Mouse (Mus musculus) hindbrain, embryonic 15.5 days (tissue): ENCODE measurements around the gene Irgm2. TPM values are rescaled to one million over a fixed set of nuclear protein-coding genes. Genes with fewer than 3 reads are reported as not detected.
A peak's percentile ranks its signal among the peaks of the same experiment; 100 is the strongest.

Source experiments
- ATAC-seq: fragments of 200-750 bp; cut with Nextera tagmentation; 2 replicates; pipeline ENCODE4 v1.8.0; 2017; ENCODE audit warnings: low read depth, moderate number of reproducible peaks, moderate TSS enrichment; ENCODE audit not compliant: low FRiP score
- H3K27ac ChIP-seq: fragments of 300-500 bp; sonication (generic); replicated peaks from 2 replicates; pipeline ENCODE4 v1.5.1; 2015; ENCODE audit warnings: mild to moderate bottlenecking, inconsistent platforms
- H3K27me3 ChIP-seq: fragments of 300-500 bp; sonication (generic); 2 replicates; pipeline ENCODE4 v1.6.1; 2015; ENCODE audit warnings: control low read depth, inconsistent platforms
- H3K36me3 ChIP-seq: fragments of 300-500 bp; sonication (generic); 2 replicates; pipeline ENCODE4 v1.6.1; 2015; ENCODE audit warnings: control low read depth, inconsistent platforms
- H3K4me1 ChIP-seq: fragments of 300-500 bp; sonication (generic); replicated peaks from 2 replicates; pipeline ENCODE4 v1.6.1; 2015; ENCODE audit warnings: control low read depth, inconsistent platforms
- H3K4me2 ChIP-seq: fragments of 300-500 bp; sonication (generic); 2 replicates; pipeline ENCODE4 v1.6.1; 2015; ENCODE audit warnings: moderate library complexity, mild to moderate bottlenecking, inconsistent platforms
- H3K4me3 ChIP-seq: fragments of 300-500 bp; sonication (generic); 2 replicates; pipeline ENCODE4 v1.5.1; 2015; ENCODE audit warnings: mild to moderate bottlenecking, inconsistent platforms
- H3K9ac ChIP-seq: fragments of 300-500 bp; sonication (generic); 2 replicates; pipeline ENCODE4 v1.6.1; 2015; ENCODE audit warnings: inconsistent platforms
- H3K9me3 ChIP-seq: fragments of 300-500 bp; sonication (generic); 2 replicates; pipeline ENCODE4 v1.6.1; 2016; ENCODE audit warnings: control low read depth, inconsistent platforms
- WGBS: fragments of 180-500 bp; shearing (Covaris S2); methylation state at CpG from one replicate; pipeline ENCODE4 v1.1.7; 2015; 5-methylcytosine and 5-hydroxymethylcytosine counted together
- polyA plus RNA-seq: library from polyadenylated mRNA; unstranded; fragments of >200 nt; fragmentation: Nextera tagmentation; extraction: Ambion mirVana; gene quantifications from 2 replicates; pipeline ENCODE4 v1.2.1, GENCODE M21; 2015

Gene Irgm2
- polyA plus RNA-seq, 1 experiment from 2014 or later = 1.3 TPM

DNA sequence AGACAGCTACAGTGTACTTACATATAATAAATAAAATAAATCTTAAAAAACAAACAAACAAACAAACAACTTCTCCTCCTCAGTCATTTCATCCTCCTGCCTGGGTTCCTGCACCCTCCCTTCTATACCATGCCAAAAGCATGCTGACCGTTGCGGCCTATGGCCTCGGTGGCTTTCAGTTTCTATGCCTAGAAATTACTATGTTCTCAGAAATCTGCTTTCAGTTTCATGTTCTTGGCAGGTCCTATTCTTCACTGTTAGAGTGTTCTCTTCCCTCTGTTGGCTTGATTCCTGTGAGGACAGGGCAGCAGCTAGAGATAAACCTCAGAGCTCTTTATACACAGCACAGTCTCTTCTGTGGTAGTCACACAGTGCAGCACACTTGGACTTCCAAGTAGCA, 15.8 kb upstream of the Irgm2 start:
- Histone ChIP-seq H3K27ac (no peak overlapping the region), H3K9ac (no peak overlapping the region), H3K27me3 (no peaks in the 10 kb centered on the region), H3K4me2 (no peak overlapping the region), H3K9me3 (no peaks in the 10 kb centered on the region), H3K4me1 (no peaks in the 10 kb centered on the region), H3K36me3 (peaks cover 9% of the 10 kb centered on the region; the same call in 1 of the 2 replicates), H3K4me3 (no peak overlapping the region)
- WGBS = 97% methylated on average over 3 of the region's 3 CpGs
- ATAC-seq = no peak

DNA sequence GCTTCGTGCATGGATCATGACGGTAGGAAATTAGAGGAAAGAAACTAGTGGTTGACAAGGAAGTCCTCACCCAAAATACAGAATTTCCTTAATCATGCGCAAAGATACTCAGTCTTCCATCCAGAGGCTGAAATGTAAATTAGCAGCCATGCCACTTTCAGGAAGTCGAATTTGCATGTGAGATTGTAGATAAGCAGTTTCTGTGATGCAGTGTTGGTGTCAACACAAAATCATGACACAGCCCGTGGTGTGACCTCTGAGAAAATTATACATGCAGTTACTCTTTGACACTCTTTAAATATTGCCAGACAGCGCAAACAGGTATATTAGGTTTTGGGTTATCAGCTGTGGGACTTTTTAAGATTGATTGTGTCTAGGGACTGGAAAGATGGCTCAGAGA, 9.7 kb upstream of the Irgm2 start:
- ATAC-seq = no peak
- H3K27me3 ChIP-seq = no peaks in the 10 kb centered on the region
- no peaks in the 10 kb centered on the region for H3K4me1 ChIP-seq
- H3K27ac ChIP-seq = no peak overlapping the region
- no peak overlapping the region for H3K9ac ChIP-seq
- no peaks in the 10 kb centered on the region for H3K36me3 ChIP-seq
- 96% methylated on average over 6 of the region's 6 CpGs for WGBS
- H3K4me3 ChIP-seq = no peak overlapping the region
- H3K9me3 ChIP-seq = no peaks in the 10 kb centered on the region
- H3K4me2 ChIP-seq = no peak overlapping the region

DNA sequence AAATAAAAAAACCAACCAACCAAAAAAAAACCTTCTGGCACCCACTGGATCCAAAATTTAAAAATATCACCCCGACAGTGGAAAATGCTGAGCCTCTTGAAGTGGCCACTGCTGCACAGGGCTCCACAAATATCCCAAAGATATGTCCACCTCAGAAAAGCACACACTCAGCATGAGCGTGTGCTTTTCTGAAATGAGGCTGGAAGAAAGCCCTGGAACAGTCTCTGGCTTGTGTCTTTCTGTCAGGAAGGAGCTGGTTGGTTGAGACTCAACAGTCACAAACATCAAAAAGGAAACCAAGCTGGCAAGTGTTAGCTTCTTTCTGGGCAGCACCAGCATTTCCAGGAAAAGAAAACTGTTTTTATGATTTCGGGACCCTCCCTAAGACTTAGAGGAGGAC, 6.1 kb upstream of the Irgm2 start:
- no peaks in the 10 kb centered on the region for H3K4me1 ChIP-seq
- no peak overlapping the region for H3K4me3 ChIP-seq
- ATAC-seq = no peak
- H3K36me3 ChIP-seq = no peaks in the 10 kb centered on the region
- no peaks in the 10 kb centered on the region for H3K27me3 ChIP-seq
- WGBS = 79% methylated on average over 3 of the region's 3 CpGs
- no peak overlapping the region for H3K4me2 ChIP-seq
- no peak overlapping the region for H3K9ac ChIP-seq
- no peaks in the 10 kb centered on the region for H3K9me3 ChIP-seq
- no peak overlapping the region for H3K27ac ChIP-seq

DNA sequence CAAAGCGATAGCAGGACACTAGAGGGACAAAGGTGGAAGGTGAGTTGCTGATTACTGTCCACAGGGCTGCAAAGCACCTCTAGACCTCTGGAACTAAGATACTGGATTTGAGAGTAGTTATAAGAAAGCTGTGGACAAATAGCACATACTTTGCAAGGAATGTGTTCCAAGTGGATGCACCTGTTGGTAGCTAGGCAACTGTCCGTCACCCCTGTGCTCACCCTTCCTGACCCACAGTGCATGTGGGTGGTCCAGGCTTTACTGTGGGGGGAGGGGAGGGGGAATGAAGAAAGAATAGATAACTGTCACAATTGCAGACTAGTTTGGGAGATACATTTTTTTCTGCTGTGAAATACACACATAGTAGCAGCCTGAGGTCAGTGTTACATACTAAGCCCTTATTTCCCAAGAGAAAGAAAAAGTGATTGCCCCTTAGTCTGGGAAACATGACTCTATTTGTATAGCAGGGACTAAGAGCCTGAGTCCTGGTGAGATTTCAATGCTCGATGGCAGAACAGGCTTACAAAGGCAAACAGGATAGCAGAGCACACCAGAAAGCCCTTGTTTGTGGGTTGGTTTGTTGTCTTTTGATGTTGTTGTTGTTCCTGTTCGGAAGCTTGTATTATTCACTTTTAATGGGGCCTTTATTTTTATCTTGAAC, 5.4 kb upstream of the Irgm2 start:
- no peak overlapping the region for H3K9ac ChIP-seq
- WGBS = 49% methylated on average over 4 of the region's 4 CpGs
- H3K27me3 ChIP-seq = no peaks in the 10 kb centered on the region
- H3K4me3 ChIP-seq = no peak overlapping the region
- no peak overlapping the region for H3K4me2 ChIP-seq
- H3K27ac ChIP-seq = no peak overlapping the region
- H3K9me3 ChIP-seq = no peaks in the 10 kb centered on the region
- ATAC-seq = no peak
- no peaks in the 10 kb centered on the region for H3K36me3 ChIP-seq
- H3K4me1 ChIP-seq = no peaks in the 10 kb centered on the region

DNA sequence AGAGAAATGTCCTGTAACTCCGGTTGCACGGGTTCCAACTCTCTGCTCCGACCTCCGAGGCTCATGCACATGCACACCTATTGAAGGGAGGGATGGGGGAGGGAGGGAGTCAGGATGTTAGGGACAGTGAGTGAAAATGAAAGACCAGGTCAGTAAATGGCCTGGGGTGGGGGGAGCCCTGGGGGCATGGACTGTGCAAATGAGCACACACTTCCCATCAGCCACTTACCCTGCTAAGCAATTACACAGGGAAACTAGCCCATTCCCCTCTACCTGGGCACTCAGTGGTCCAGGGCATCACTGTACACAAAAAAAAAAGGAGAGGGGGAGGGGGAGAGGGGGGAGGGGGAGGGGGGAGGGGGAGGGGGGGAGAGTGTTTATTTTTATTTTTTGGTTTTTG, 755 bp upstream of the Irgm2 start:
- Histone ChIP-seq H3K9me3 (no peaks in the 10 kb centered on the region), H3K27me3 (no peaks in the 10 kb centered on the region), H3K27ac (no peak overlapping the region), H3K9ac (no peak overlapping the region), H3K4me2 (peak overlapping the region; percentile 64; the same call in 1 of the 2 replicates), H3K4me3 (no peak overlapping the region), H3K36me3 (no peaks in the 10 kb centered on the region), H3K4me1 (no peaks in the 10 kb centered on the region)
- 88% methylated on average over 4 of the region's 4 CpGs for WGBS
- no peak for ATAC-seq

DNA sequence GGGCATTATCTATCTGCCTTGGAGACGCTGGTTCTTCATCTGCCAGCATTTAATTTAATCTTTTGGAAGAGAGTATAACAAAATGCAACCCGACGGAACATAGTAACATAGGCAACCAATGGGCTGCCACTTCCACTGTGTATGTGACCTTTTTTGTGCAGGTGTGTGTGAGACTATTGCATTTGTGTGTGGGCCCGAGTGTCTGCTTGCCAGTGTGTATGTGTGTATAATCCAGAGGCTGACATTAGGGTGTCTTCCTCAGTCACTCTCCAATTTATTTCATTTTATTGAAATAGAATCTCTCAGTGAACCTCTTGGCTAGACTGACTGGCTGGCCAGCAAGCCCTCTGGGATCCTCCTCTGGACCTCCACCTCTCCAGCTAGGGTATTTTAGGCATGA, 808 bp downstream of the Irgm2 start:
- ATAC-seq = no peak
- no peak overlapping the region for H3K9ac ChIP-seq
- H3K4me2 ChIP-seq = no peak overlapping the region
- H3K36me3 ChIP-seq = no peaks in the 10 kb centered on the region
- no peaks in the 10 kb centered on the region for H3K9me3 ChIP-seq
- no peaks in the 10 kb centered on the region for H3K27me3 ChIP-seq
- WGBS = 97% methylated on average over 4 of the region's 4 CpGs
- no peak overlapping the region for H3K4me3 ChIP-seq
- no peak overlapping the region for H3K27ac ChIP-seq
- no peaks in the 10 kb centered on the region for H3K4me1 ChIP-seq

DNA sequence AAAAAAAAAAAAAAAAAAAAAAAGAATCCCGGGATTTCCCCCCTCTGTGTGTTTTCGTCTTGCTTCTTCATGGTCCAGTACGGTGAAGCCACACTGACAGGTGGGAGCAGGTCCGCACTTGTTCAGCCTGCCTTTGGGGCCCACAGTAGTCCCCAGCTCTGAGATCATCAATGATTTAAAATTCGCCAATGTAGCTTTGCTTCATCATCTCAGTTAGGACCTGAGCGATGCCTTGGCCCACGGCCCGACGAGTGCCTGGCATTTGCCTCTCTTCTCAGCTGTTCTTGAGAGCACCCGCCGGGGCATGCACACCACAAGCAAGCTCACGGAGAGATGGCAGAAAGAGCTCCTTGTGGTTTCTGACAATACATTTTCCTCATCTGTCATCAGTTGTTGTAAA, 1.6 kb downstream of the Irgm2 start:
- Histone ChIP-seq H3K9ac (no peak overlapping the region), H3K4me2 (no peak overlapping the region), H3K36me3 (no peaks in the 10 kb centered on the region), H3K9me3 (no peaks in the 10 kb centered on the region), H3K27ac (no peak overlapping the region), H3K4me3 (no peak overlapping the region), H3K27me3 (no peaks in the 10 kb centered on the region), H3K4me1 (no peaks in the 10 kb centered on the region)
- ATAC-seq = no peak
- 79% methylated on average over 12 of the region's 12 CpGs for WGBS

DNA sequence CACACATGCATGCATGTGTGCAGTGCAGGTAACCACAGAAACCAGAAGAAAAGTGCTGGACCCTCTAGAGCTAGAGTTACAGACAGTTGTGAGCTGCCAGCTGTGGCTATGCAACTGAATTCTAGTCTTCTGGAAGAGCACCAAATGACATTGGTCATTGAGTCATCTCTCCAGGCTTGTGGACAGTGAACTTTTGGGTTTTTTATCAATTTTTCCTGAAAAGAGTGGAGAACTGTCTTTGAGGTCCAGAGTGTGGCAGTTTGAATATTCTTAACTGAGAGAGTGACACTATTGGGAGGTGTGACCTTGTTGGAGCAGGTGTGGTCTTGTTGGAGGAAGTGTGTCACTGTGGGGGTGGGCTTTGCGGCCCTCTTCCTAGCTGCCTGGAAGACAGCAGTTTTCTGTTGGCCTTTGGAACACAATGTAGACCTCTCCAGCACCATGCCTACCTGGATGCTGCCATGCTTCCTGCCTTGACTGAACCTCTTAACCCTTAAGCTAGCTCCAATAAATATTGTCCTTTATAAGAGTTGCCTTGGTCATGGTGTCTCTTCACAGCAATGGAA, 11.0 kb downstream of the Irgm2 start:
- Histone ChIP-seq H3K36me3 (no peaks in the 10 kb centered on the region), H3K9ac (no peak overlapping the region), H3K4me3 (no peak overlapping the region), H3K9me3 (no peaks in the 10 kb centered on the region), H3K27ac (no peak overlapping the region), H3K27me3 (no peaks in the 10 kb centered on the region), H3K4me1 (no peaks in the 10 kb centered on the region), H3K4me2 (no peak overlapping the region)
- no peak for ATAC-seq
- WGBS = 93% methylated on average over 1 of the region's 1 CpGs

DNA sequence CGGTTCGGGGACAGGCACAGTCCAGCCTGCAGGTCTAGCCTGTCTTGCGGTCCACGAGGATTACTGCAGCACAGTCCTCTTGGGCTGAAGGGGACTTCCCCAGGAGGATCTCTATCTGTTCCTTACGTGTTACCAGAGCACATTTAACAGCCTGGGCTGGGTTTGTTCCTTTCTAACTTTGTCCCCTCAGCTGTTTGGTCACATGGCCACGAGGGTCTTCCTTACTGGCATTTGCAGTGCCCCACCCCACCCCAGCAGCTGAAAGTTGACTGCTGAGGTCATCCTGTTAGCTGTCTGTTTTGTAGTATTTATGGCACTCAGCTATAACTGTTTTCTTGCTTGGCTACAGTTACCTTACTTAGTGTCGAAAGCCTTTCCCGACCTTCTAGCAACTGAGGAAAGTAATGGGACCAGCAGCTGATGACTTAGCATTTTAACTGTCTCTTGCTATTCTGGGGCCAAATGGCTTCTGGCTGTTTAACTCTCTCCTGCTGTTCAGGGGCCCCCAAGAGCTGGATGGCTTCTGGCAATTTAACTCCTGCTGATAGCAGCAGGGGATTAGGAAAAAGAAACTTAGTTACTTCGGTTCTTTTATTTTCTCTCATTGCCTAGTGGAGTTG, 11.8 kb downstream of the Irgm2 start:
- no peaks in the 10 kb centered on the region for H3K27me3 ChIP-seq
- H3K27ac ChIP-seq = no peak overlapping the region
- H3K4me1 ChIP-seq = no peaks in the 10 kb centered on the region
- H3K4me2 ChIP-seq = no peak overlapping the region
- no peak overlapping the region for H3K4me3 ChIP-seq
- H3K9me3 ChIP-seq = no peaks in the 10 kb centered on the region
- WGBS = 22% methylated on average over 9 of the region's 9 CpGs
- H3K9ac ChIP-seq = no peak overlapping the region
- ATAC-seq = no peak
- no peaks in the 10 kb centered on the region for H3K36me3 ChIP-seq

DNA sequence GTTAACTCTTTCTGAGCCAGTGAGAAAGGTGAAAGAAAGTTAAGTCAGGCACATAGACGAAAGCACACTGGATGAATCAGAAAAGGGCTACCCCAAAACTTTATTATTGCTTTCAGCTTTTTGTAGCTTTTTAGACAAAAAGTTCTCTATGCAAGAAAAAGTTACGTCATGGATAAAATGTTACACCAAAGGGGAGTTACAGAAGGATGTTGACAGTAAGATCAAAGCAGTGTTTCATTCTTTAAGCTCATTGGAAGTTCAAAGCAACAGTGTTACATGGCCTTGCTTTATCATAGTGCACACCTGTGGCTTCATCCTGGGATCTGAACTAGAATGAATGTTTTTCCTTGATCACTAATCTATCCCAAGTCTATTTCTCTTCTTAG, 12.3 kb downstream of the Irgm2 start:
- 14% methylated on average over 2 of the region's 2 CpGs for WGBS
- no peak overlapping the region for H3K27ac ChIP-seq
- H3K4me3 ChIP-seq = no peak overlapping the region
- ATAC-seq = no peak
- no peak overlapping the region for H3K9ac ChIP-seq
- no peak overlapping the region for H3K4me2 ChIP-seq
- H3K4me1 ChIP-seq = no peaks in the 10 kb centered on the region
- no peaks in the 10 kb centered on the region for H3K27me3 ChIP-seq
- H3K9me3 ChIP-seq = no peaks in the 10 kb centered on the region
- no peaks in the 10 kb centered on the region for H3K36me3 ChIP-seq

DNA sequence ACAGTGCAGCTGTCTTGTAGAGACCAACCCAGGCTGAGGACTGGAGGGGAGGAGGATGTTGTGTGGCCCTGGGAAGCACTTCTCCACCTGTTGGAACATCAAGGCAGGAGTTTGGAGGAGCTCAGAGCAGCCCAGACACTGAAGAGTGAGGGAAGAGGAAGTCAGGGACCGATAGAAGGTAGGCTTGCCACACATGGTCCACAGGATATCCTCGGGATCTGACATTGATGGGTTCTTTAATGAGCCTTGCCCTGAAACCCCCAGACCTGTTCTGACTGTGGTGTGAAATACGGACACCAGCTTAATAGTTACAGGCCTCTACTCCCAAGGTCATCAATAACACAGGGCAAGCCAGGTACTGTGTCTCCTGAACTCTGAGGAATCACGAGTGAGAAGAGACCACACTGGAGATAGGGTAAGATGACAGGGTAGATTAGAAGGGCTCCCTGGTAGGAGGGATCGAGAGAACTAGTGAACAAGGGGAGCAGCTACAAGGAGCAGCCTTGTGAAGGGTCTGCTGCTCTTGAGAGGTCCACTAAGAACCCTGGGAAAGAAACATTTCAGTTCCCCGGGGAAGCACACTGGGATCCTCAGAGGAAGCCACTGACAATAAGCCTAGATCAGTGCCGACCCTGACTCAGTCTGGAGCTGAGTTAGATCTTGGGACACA, 14.4 kb downstream of the Irgm2 start:
- Histone ChIP-seq H3K27ac (no peak overlapping the region), H3K36me3 (no peaks in the 10 kb centered on the region), H3K9ac (no peak overlapping the region), H3K4me3 (no peak overlapping the region), H3K4me2 (no peak overlapping the region), H3K9me3 (no peaks in the 10 kb centered on the region), H3K4me1 (no peaks in the 10 kb centered on the region), H3K27me3 (no peaks in the 10 kb centered on the region)
- ATAC-seq = no peak
- 84% methylated on average over 7 of the region's 7 CpGs for WGBS

DNA sequence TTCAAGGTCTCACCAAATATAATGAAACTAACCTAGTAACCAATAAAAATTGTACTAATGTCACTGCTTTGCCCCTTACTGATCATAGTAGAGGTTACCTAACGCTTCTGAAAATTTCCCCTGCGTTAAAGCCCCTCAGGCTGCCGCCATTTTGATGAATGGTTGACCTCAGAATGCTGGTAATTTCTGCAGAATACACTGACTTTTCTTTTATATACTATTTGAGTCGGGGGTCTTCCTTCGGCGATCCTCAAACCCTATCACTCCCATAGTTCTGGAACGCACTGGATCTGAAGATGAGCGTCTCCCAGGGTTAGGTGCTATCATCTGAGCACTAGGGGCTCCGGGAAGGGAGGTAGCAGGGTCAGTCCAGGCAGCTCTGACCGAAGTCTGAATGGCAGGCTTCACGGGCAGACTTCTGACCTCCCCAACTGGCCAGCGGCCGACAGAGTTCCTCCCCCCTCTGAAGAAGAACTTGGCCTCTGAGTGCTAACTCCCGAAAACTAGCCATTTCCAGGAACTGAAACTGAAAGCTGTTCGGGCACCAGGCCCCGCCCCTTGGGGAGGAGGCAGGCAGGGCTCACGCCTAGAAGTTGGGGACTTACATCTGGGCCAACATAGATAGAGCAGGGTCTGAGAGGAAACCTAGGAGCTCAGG, 15.1 kb downstream of the Irgm2 start:
- H3K9ac ChIP-seq = no peak overlapping the region
- no peaks in the 10 kb centered on the region for H3K4me1 ChIP-seq
- H3K9me3 ChIP-seq = no peaks in the 10 kb centered on the region
- no peaks in the 10 kb centered on the region for H3K27me3 ChIP-seq
- no peak overlapping the region for H3K27ac ChIP-seq
- H3K36me3 ChIP-seq = no peaks in the 10 kb centered on the region
- no peak for ATAC-seq
- peak overlapping the region; percentile 44 for H3K4me2 ChIP-seq
- 44% methylated on average over 17 of the region's 17 CpGs for WGBS
- peak overlapping the region; percentile 30 for H3K4me3 ChIP-seq
